Mouse (Mus musculus): ENCODE data around the gene Lrp6.
A peak's percentile ranks its signal among the peaks of the same experiment; 100 is the strongest.

The Lrp6 gene

GRCm38 (mm10) chr6:134529340-134529739 is 37.4 kb downstream of the Lrp6 start:
- no peak for DNase-seq

GRCm38 (mm10) chr6:134528396-134528795 is 38.4 kb downstream of the Lrp6 start:
- DNase-seq: no peak

- no peak for DNase-seq
Observed at GRCm38 (mm10) chr6:134527596-134528128, 39.1 kb downstream of the Lrp6 start.

GRCm38 (mm10) chr6:134526821-134527595 is 39.8 kb downstream of the Lrp6 start:
- no peak for DNase-seq

GRCm38 (mm10) chr6:134526275-134526674 is 40.5 kb downstream of the Lrp6 start:
- DNase-seq: no peak

GRCm38 (mm10) chr6:134521411-134521810 is 45.4 kb downstream of the Lrp6 start:
- DNase-seq: no peak

GRCm38 (mm10) chr6:134520821-134521220 is 45.9 kb downstream of the Lrp6 start:
- no peak for DNase-seq

GRCm38 (mm10) chr6:134518450-134518849 is 48.3 kb downstream of the Lrp6 start:
- DNase-seq: no peak

- no peak for DNase-seq
Observed at GRCm38 (mm10) chr6:134517141-134517540, 49.6 kb downstream of the Lrp6 start.

- no peak for DNase-seq
Observed at GRCm38 (mm10) chr6:134515416-134515815, 51.3 kb downstream of the Lrp6 start.

- DNase-seq: no peak
Observed at GRCm38 (mm10) chr6:134513896-134514510, 52.8 kb downstream of the Lrp6 start.

- DNase-seq: no peak
Observed at GRCm38 (mm10) chr6:134513011-134513410, 53.8 kb downstream of the Lrp6 start.

- no peak for DNase-seq
Observed at GRCm38 (mm10) chr6:134512478-134512877, 54.3 kb downstream of the Lrp6 start.

GRCm38 (mm10) chr6:134511118-134511517 is 55.6 kb downstream of the Lrp6 start:
- no peak for DNase-seq

GRCm38 (mm10) chr6:134510280-134510679 is 56.5 kb downstream of the Lrp6 start:
- DNase-seq: no peak

- no peak for DNase-seq
Observed at GRCm38 (mm10) chr6:134509731-134510226, 57.0 kb downstream of the Lrp6 start.

GRCm38 (mm10) chr6:134504866-134505265 is 61.9 kb downstream of the Lrp6 start:
- no peak for DNase-seq

- DNase-seq: no peak
Observed at GRCm38 (mm10) chr6:134502335-134502734, 64.4 kb downstream of the Lrp6 start.

- no peak for DNase-seq
Observed at GRCm38 (mm10) chr6:134500381-134501162, 66.2 kb downstream of the Lrp6 start.

- DNase-seq: no peak
Observed at GRCm38 (mm10) chr6:134499089-134499488, 67.7 kb downstream of the Lrp6 start.

GRCm38 (mm10) chr6:134498518-134498917 is 68.2 kb downstream of the Lrp6 start:
- no peak for DNase-seq

- peak; percentile 31 to 34 for DNase-seq
Observed at GRCm38 (mm10) chr6:134494828-134495698, 71.7 kb downstream of the Lrp6 start.

All from cerebellum, postnatal 14 days (tissue).